30 mouse cellular contexts compared by ENCODE assay signal in the genomic region with DNA sequence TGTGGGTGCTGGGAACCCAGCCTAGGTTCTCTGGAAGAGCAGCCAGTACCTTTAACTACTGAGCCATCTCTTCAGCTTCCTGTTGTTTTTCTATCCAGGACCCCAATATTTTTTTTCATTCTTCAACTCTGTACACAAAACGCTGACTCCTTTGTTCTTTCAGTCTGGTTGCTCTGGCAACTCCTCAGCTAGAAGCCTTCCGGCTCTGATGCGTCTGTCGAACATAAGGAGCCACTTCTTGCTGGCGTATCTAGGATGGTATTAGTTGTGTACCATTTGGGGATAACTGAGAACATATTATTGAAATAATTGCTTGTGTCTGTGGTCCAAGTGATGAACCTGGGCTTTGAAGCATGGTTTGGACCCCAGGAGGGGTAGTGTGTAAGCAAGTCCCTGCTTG. TPM values are rescaled to one million over a fixed set of nuclear protein-coding genes. Genes with fewer than 3 reads are reported as not detected.
"Had no signal": no experiment of that assay in that cellular context is flagged by ENCODE, and none has a peak within 500 bp of the region (broad histone marks: within the 10 kb centered on the region; RNA-seq: fewer than 3 reads in every experiment).

No protein-coding gene starts in this region.

- H3K27ac ChIP-seq: gastrocnemius, adult 2 months; heart, adult 2 months; heart, embryonic 13.5 days; heart, embryonic 15.5 days; hindbrain, embryonic 10.5 days; hindbrain, embryonic 12.5 days; hindbrain, embryonic 14.5 days; intestine, embryonic 15.5 days; left cerebral cortex, adult 2 months; limb, embryonic 10.5 days; limb, embryonic 12.5 days; liver, embryonic 13.5 days; liver, embryonic 15.5 days had no signal

- H3K4me1 ChIP-seq: heart, embryonic 13.5 days; heart, embryonic 15.5 days; intestine, embryonic 15.5 days; liver, embryonic 13.5 days; liver, embryonic 15.5 days had no signal

- H3K4me2 ChIP-seq: heart, embryonic 11.5 days; heart, embryonic 13.5 days; heart, embryonic 15.5 days; hindbrain, embryonic 12.5 days; hindbrain, embryonic 14.5 days; intestine, embryonic 15.5 days; limb, embryonic 12.5 days; liver, embryonic 11.5 days; liver, embryonic 13.5 days; liver, embryonic 15.5 days had no signal

- DNase-seq: gastrocnemius, adult 2 months; gastrocnemius, postnatal 10 days; gastrocnemius, postnatal 25 days; heart, adult 2 months; heart, postnatal 14 days; heart, postnatal 36 days; kidney, adult 18-20 months; kidney, adult 8-10 months; kidney, postnatal 10 days; kidney, postnatal 25 days; kidney, postnatal 4 days; liver; liver, embryonic 13.5 days; liver, postnatal 0 days had no signal

- H3K9ac ChIP-seq: heart, embryonic 13.5 days; heart, embryonic 15.5 days; hindbrain, embryonic 12.5 days; hindbrain, embryonic 14.5 days; intestine, embryonic 15.5 days; limb, embryonic 12.5 days; liver, embryonic 13.5 days; liver, embryonic 15.5 days; liver, postnatal 0 days had no signal

- H3K4me3 ChIP-seq: gastrocnemius, adult 2 months; heart, adult 2 months; heart, embryonic 13.5 days; heart, embryonic 15.5 days; hindbrain, embryonic 10.5 days; hindbrain, embryonic 12.5 days; intestine, embryonic 15.5 days; left cerebral cortex, adult 2 months; limb, embryonic 10.5 days; limb, embryonic 12.5 days; liver, embryonic 13.5 days; liver, embryonic 15.5 days had no signal

- H3K36me3 ChIP-seq: heart, embryonic 13.5 days; heart, embryonic 15.5 days; intestine, embryonic 15.5 days; limb, embryonic 10.5 days; limb, embryonic 12.5 days; liver, embryonic 13.5 days; liver, embryonic 15.5 days had no signal

- ATAC-seq: hindbrain, embryonic 16.5 days; inflammation-experienced regulatory T-cells, adult 6 months; intestine, embryonic 15.5 days; intestine, postnatal 0 days; liver, postnatal 0 days had no signal

- H3K27me3 ChIP-seq: heart, embryonic 13.5 days; heart, embryonic 15.5 days; hindbrain, embryonic 12.5 days; intestine, embryonic 15.5 days; limb, embryonic 12.5 days; liver, embryonic 13.5 days; liver, embryonic 15.5 days had no signal

- H3K9me3 ChIP-seq: heart, embryonic 15.5 days; intestine, embryonic 15.5 days; liver, embryonic 13.5 days; liver, embryonic 15.5 days had no signal

RNA-seq across cellular contexts. Expression of gene Wasf3, which starts 12.5 kb away (rescaled TPM):
- total RNA-seq: granulocyte monocyte progenitor cell, adult 5-6 weeks had no signal
- polyA plus RNA-seq: inflammation-experienced regulatory T-cells, adult 6 months; liver, postnatal 0 days had no signal
